Mouse (Mus musculus) hindbrain, embryonic 16.5 days (tissue): ENCODE results near the gene Mylk. TPM values are rescaled to one million over a fixed set of nuclear protein-coding genes. Genes with fewer than 3 reads are reported as not detected.
A peak's percentile ranks its signal among the peaks of the same experiment; 100 is the strongest.
"Not testable (repeated sequence)": the region's sequence is repeated elsewhere in the genome, so short reads cannot be mapped to it uniquely, and the experiment has no call there.

Source experiments
- ATAC-seq: fragments of 200-750 bp; cut with Nextera tagmentation; 2 replicates; pipeline ENCODE4 v1.8.0; 2017; ENCODE audit warnings: moderate TSS enrichment, moderate library complexity
- H3K27ac ChIP-seq: fragments of 300-500 bp; sonication (generic); 2 replicates; pipeline ENCODE4 v1.5.1; 2014; ENCODE audit warnings: low read depth, mild to moderate bottlenecking, control low read depth, low read length, moderate library complexity
- H3K27me3 ChIP-seq: fragments of 300-500 bp; sonication (generic); replicated peaks from 2 replicates; pipeline ENCODE4 v1.6.1; 2014; ENCODE audit warnings: low read length; ENCODE audit not compliant: control insufficient read depth, insufficient read depth
- H3K36me3 ChIP-seq: fragments of 300-500 bp; sonication (generic); 2 replicates; pipeline ENCODE4 v1.6.1; 2014; ENCODE audit warnings: mild to moderate bottlenecking, low read length, moderate library complexity, mixed read lengths; ENCODE audit not compliant: control insufficient read depth, insufficient read depth
- H3K4me1 ChIP-seq: fragments of 300-500 bp; sonication (generic); 2 replicates; pipeline ENCODE4 v1.6.1; 2014; ENCODE audit warnings: low read depth, low read length; ENCODE audit not compliant: control insufficient read depth, insufficient read depth
- H3K4me2 ChIP-seq: fragments of 300-500 bp; sonication (generic); 2 replicates; pipeline ENCODE4 v1.6.1; 2014; ENCODE audit warnings: mild to moderate bottlenecking, low read length, control low read depth, moderate library complexity
- H3K4me3 ChIP-seq: fragments of 300-500 bp; sonication (generic); 2 replicates; pipeline ENCODE4 v1.5.1; 2014; ENCODE audit warnings: mild to moderate bottlenecking, low read length, control low read depth, moderate library complexity
- H3K9ac ChIP-seq: fragments of 300-500 bp; sonication (generic); 2 replicates; pipeline ENCODE4 v1.6.1; 2014; ENCODE audit warnings: low read depth, mild to moderate bottlenecking, control low read depth, low read length, moderate library complexity
- H3K9me3 ChIP-seq: fragments of 300-500 bp; sonication (generic); 2 replicates; pipeline ENCODE4 v1.6.1; 2014; ENCODE audit warnings: mild to moderate bottlenecking, low read length, moderate library complexity; ENCODE audit not compliant: control insufficient read depth
- WGBS: fragments of 180-500 bp; shearing (Covaris S2); extraction: QIAGEN DNeasy Blood & Tissue Kit; methylation state at CpG from one replicate; pipeline ENCODE4 v1.1.7; 2014; 5-methylcytosine and 5-hydroxymethylcytosine counted together
- polyA plus RNA-seq: library from polyadenylated mRNA; unstranded; fragments of >200 nt; fragmentation: Nextera tagmentation; extraction: Ambion mirVana; gene quantifications from 2 replicates; pipeline ENCODE4 v1.2.1, GENCODE M21; 2015

The Mylk gene
- polyA plus RNA-seq, result 4.6 and 6.2 TPM in 2 replicates

DNA sequence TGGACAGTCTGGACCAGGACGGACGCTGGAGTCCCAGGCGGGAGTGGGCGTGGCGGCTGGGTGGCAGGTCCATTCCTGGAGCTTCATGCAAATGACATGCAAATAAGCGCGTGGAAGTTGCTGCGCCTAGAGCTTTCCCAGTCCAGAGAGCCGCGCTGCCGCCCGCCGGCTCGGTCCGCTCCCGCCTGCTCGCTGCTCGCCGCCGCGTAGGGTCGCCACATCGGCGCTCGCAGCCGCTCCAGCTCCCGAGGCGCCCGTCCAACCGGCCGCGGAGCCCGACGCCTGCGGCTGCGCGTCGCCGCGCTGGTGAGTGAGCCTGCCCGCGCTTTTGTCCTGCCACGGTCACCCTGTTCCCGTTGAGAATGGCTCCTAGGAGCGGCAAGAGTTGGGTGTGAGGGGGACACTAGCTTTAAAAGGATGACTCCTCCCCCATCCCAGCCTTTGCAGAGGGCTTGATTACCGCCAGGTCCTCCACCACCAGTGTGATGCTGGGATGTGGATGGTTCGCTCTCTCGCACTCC is at the start of gene Mylk:
Mylk (plus strand) TSS at position 146 of the 521 bp plus-strand sequence.
- under 1% methylated on average over 48 of the region's 48 CpGs for WGBS
- Histone ChIP-seq H3K9me3 (no peaks in the 10 kb centered on the region), H3K36me3 (no peaks in the 10 kb centered on the region), H3K4me1 (peaks cover 10% of the 10 kb centered on the region), H3K4me3 (peak within 1 kb of the TSS; percentile 55), H3K27ac (no peak within 1 kb of the TSS), H3K27me3 (peaks cover 13% of the 10 kb centered on the region), H3K4me2 (peak within 1 kb of the TSS; percentile 99), H3K9ac (peak within 1 kb of the TSS; percentile 65)
- peak; percentile 96 for ATAC-seq

DNA sequence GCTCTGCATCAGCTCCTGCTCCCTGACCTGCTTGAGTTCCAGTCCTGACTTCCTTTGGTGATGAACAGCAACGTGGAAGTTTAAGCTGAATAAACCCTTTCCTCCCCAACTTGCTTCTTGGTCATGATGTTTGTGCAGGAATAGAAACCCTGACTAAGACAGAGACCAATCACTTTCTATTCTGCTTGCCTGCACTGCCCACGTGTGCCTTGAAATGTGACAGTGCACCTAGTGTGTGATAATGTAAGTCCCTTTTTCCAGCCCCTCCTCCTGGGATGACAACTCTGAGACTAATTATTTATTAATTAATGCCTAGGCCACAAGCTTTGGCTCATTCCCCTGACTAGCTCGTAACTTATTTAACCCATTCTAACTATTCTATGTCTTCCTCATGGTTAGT is 46.3 kb upstream of the Mylk start:
- H3K4me1 ChIP-seq, ATAC-seq, H3K4me2 ChIP-seq, H3K4me3 ChIP-seq, H3K9me3 ChIP-seq, H3K36me3 ChIP-seq, H3K27me3 ChIP-seq, H3K27ac ChIP-seq, H3K9ac ChIP-seq: not testable (repeated sequence)
- whole genome bisulfite sequencing, result 75% methylated on average over 3 of the region's 3 CpGs

DNA sequence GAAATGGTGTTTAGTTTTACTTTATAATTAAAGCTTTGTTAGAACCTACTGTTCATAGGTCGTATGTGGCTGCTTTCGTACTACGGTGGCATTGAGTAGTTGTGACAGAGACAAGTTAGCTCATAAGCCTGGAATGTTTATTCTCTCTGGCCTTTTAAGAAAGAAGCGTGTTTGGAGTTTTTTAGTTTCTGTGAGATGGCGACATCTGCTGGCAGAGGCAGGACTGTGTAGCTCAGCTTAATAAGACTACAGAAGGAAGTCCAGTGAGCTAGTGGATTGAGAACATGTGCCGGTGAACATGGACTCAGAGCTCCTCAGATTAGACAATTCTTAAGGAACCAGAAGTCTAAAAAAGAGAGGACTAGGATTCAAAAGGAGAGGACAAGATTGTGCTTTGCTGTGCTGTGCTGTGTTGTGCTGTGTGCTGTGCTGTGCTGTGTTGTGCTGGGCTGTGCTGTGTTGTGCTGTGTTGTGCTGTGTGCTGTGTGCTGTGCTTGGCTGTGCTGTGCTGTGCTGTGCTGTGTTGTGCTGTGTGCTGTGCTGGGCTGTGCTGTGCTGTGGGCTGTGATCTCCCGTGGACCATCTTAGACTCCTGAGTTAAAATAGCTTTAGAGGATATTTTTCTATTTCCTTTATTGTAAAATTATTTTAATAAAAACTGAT is 44.7 kb upstream of the Mylk start:
- Histone ChIP-seq H3K27me3 (no peaks in the 10 kb centered on the region), H3K4me3 (no peak overlapping the region), H3K9me3 (no peaks in the 10 kb centered on the region), H3K9ac (no peak overlapping the region), H3K36me3 (no peaks in the 10 kb centered on the region), H3K4me2 (no peak overlapping the region), H3K27ac (no peak overlapping the region), H3K4me1 (no peaks in the 10 kb centered on the region)
- 25% methylated on average over 7 of the region's 7 CpGs for WGBS
- ATAC-seq, result peak; percentile 87

DNA sequence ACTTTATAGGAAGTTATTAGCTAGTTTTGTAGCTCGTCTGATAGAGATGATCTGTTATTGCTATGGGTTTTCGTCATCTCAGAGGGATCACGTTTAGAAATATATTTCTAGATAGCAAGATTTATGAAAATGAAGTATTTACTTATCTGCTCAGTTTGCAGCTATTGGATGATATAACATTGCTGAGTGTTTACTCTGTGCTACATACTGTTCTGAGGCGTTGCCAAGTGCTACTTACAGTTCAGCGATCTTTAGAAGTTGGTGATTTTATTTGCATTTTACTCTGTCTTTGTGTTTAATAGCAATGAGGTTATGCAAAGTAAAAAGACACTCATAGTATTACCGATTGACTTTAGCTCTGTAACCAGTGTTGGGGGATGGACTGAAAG is 44.2 kb upstream of the Mylk start:
- no peak overlapping the region for H3K4me3 ChIP-seq
- no peak overlapping the region for H3K27ac ChIP-seq
- WGBS, result 89% methylated on average over 6 of the region's 6 CpGs
- H3K9me3 ChIP-seq, result no peaks in the 10 kb centered on the region
- no peak for ATAC-seq
- no peak overlapping the region for H3K4me2 ChIP-seq
- H3K4me1 ChIP-seq, result no peaks in the 10 kb centered on the region
- no peaks in the 10 kb centered on the region for H3K27me3 ChIP-seq
- peaks cover 3% of the 10 kb centered on the region; the same call in 1 of the 2 replicates for H3K36me3 ChIP-seq
- H3K9ac ChIP-seq, result no peak overlapping the region

DNA sequence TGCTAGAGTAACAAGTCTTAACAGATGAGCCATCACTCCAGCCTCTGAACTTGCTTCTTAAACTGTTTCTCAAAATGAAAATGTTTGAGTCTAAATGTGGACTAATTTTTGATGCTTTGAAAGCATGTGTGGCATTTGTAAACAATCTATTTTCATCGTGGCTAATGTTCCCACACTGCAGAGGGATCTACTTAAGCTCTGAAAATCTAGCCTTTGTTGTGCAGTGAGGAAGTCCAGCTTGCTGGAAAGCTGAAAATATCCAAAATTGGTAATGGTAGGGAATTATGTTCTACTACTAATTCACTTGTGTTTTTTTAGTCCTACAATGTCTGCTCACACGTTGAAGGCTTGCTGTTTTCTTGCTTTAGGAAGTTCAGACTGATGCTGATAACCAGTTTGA is 39.0 kb upstream of the Mylk start:
- Histone ChIP-seq H3K27me3 (no peaks in the 10 kb centered on the region), H3K4me1 (no peaks in the 10 kb centered on the region), H3K4me2 (no peak overlapping the region), H3K9ac (no peak overlapping the region), H3K4me3 (no peak overlapping the region), H3K9me3 (no peaks in the 10 kb centered on the region), H3K27ac (no peak overlapping the region), H3K36me3 (peaks cover 3% of the 10 kb centered on the region; the same call in 1 of the 2 replicates)
- no peak for ATAC-seq
- WGBS, result 78% methylated on average over 2 of the region's 2 CpGs

DNA sequence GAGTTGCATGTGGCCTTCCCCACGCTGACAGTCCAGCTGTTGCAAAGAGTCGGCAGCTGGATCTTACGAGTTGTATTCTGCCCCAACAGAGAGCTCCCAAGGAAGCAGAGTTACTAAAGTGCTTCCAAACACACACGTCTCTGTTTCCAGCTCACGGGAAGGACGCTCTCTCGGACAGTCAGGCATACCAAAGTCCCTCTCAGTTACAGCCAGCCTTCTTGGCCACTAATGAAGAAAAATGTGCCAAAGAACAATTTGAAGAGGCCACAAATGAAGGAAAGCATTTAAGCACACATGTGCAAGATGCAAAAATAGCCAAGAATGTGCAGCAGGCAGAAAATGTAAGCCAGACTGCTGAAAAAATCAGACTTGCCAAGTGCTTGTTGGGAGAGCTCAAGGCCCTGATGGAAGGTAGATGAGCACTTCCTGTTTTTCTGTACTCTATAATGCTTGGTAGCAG is 38.5 kb upstream of the Mylk start:
- Histone ChIP-seq H3K27ac (no peak overlapping the region), H3K9ac (no peak overlapping the region), H3K9me3 (no peaks in the 10 kb centered on the region), H3K4me2 (no peak overlapping the region), H3K4me1 (no peaks in the 10 kb centered on the region), H3K36me3 (peaks cover 3% of the 10 kb centered on the region; the same call in 1 of the 2 replicates), H3K4me3 (no peak overlapping the region), H3K27me3 (no peaks in the 10 kb centered on the region)
- ATAC-seq, result no peak
- WGBS, result 81% methylated on average over 7 of the region's 7 CpGs

DNA sequence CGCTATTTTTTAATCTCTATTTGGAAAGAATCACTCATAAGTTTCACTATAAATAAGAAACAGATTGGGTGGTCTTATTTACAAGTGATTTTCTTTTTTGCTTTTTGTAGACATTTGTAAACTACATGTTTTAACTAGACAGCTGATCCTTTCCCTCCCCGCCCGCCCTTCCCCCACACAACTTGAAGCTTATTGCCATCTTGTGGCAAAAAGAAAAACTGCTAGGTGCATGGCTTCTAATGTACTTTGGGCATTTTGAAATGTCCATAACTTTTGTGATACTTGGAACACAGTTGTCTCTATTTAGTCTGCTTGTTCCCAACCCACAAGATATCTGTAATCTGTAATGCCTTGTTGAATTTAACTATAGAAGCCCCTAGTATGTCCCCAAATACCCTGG is 33.5 kb upstream of the Mylk start:
- H3K4me3 ChIP-seq, result no peak overlapping the region
- H3K27ac ChIP-seq, result no peak overlapping the region
- no peak overlapping the region for H3K4me2 ChIP-seq
- H3K9me3 ChIP-seq, result no peaks in the 10 kb centered on the region
- H3K36me3 ChIP-seq, result no peaks in the 10 kb centered on the region; the same call in 1 of the 2 replicates
- H3K27me3 ChIP-seq, result no peaks in the 10 kb centered on the region
- H3K4me1 ChIP-seq, result no peaks in the 10 kb centered on the region
- H3K9ac ChIP-seq, result no peak overlapping the region
- WGBS, result 81% methylated on average over 3 of the region's 3 CpGs
- no peak for ATAC-seq

DNA sequence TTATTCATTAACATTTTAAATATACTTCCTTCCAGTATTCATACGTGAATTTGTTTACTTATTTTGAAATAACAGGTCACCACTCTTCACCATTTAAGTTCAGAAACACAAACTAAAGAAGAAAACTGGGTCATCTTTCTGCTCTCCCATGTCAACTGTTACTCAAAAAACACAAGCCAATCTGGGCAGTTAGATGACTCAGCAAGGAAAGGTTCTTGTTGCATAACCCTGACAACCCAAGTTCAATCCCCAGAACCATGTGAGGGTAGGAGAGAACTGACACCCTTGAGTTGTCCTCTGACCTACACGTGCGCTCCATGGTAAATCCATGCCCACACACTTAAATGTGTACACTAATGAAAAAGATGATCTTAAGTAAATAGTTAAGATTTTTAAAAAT is 19.9 kb upstream of the Mylk start:
- Histone ChIP-seq H3K4me2 (no peak overlapping the region), H3K27ac (no peak overlapping the region), H3K4me1 (no peaks in the 10 kb centered on the region), H3K4me3 (no peak overlapping the region), H3K9me3 (no peaks in the 10 kb centered on the region), H3K9ac (no peak overlapping the region), H3K27me3 (no peaks in the 10 kb centered on the region), H3K36me3 (no peaks in the 10 kb centered on the region)
- no peak for ATAC-seq
- 97% methylated on average over 3 of the region's 3 CpGs for WGBS

DNA sequence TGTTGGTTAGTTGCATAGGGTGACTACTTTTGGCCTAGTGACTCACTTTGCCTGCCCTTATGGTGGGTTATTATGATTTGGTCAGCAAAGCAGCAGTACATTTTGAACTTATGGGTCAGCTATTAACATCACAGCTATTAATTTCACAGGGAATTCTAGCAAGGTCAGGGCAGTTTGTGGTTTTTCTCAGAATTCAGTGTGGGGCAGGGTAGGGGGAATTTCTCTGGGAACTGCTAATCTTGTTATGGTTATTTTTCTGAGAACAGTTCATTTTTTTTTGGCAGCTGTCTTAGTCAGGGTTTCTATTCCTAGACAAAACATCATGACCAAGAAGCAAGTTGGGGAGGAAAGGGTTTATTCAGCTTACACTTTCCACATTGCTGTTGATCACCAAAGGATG is 16.4 kb upstream of the Mylk start:
- not testable (repeated sequence) for H3K27ac ChIP-seq, ATAC-seq

More for the DNA sequence above, 16.4 kb upstream of the Mylk start:
- H3K4me3 ChIP-seq, H3K27me3 ChIP-seq, H3K4me2 ChIP-seq, H3K4me1 ChIP-seq, H3K36me3 ChIP-seq, H3K9ac ChIP-seq, H3K9me3 ChIP-seq: not testable (repeated sequence)
